Mouse (Mus musculus) MEL (cell line): ENCODE results near the gene Unc5b. TPM values are rescaled to one million over a fixed set of nuclear protein-coding genes. Genes with fewer than 3 reads are reported as not detected.

ENCODE experiments used
- DNase-seq: peaks from one replicate; pipeline ENCODE4 v3.0.0; 2011; ENCODE audit warnings: low read depth, low spot score
- H3K27ac ChIP-seq: 2 replicates; pipeline ENCODE4 v1.5.1; 2012; ENCODE audit warnings: low read depth, mild to moderate bottlenecking, control low read depth, low read length, moderate library complexity; ENCODE audit not compliant: control insufficient read depth
- H3K27me3 ChIP-seq, 2 experiments: fragments of 150-350 bp in 1 of 2; sonication (generic) in 1 of 2; 2 replicates each; pipeline ENCODE4 v1.6.1; 2012; ENCODE audit warnings: low read length in 2 of 2, mild to moderate bottlenecking in 2 of 2, improper control_type of control experiment in 1 of 2, moderate library complexity in 1 of 2; ENCODE audit not compliant: insufficient read depth in 2 of 2, control insufficient read depth in 1 of 2
- H3K36me3 ChIP-seq, 2 experiments: 2 replicates each; pipeline ENCODE4 v1.6.1; 2012 to 2014; ENCODE audit warnings: low read length in 2 of 2, improper control_type of control experiment in 1 of 2, inconsistent platforms in 1 of 2, mild to moderate bottlenecking in 1 of 2; ENCODE audit not compliant: insufficient read depth in 2 of 2, control insufficient read depth in 1 of 2
- H3K4me1 ChIP-seq, 2 experiments: fragments of 150-350 bp in 1 of 2; sonication (generic) in 1 of 2; 2 replicates each; pipeline ENCODE4 v1.6.1; 2012; ENCODE audit warnings: low read length in 2 of 2, improper control_type of control experiment in 1 of 2, mild to moderate bottlenecking in 1 of 2; ENCODE audit not compliant: insufficient read depth in 2 of 2, control insufficient read depth in 1 of 2
- H3K4me3 ChIP-seq, 2 experiments: fragments of 150-350 bp in 1 of 2; sonication (generic) in 1 of 2; 2 replicates each; pipeline ENCODE4 v1.5.1; 2012; ENCODE audit warnings: low read depth in 2 of 2, low read length in 2 of 2, mild to moderate bottlenecking in 2 of 2, moderate library complexity in 2 of 2, control low read depth in 1 of 2, improper control_type of control experiment in 1 of 2; ENCODE audit not compliant: control insufficient read depth in 1 of 2, insufficient read depth in 1 of 2
- H3K79me2 ChIP-seq: 2 replicates; pipeline ENCODE4 v1.6.1; 2012; ENCODE audit warnings: mild to moderate bottlenecking, low read length, moderate library complexity; ENCODE audit not compliant: control insufficient read depth, poor library complexity, insufficient read depth
- H3K9ac ChIP-seq: 2 replicates; pipeline ENCODE4 v1.6.1; 2012; ENCODE audit warnings: low read depth, mild to moderate bottlenecking, control low read depth, low read length, moderate library complexity; ENCODE audit not compliant: control insufficient read depth, poor library complexity, severe bottlenecking
- H3K9me3 ChIP-seq: fragments of 150-350 bp; sonication (generic); replicated peaks from 2 replicates; pipeline ENCODE4 v1.6.1; 2012; ENCODE audit warnings: mild to moderate bottlenecking, low read length, improper control_type of control experiment, moderate library complexity; ENCODE audit not compliant: insufficient read depth
- BHLHE40 ChIP-seq: IDR thresholded peaks from 2 replicates; pipeline ENCODE4 v1.6.1; 2012; ENCODE audit warnings: low read depth, mild to moderate bottlenecking, inconsistent platforms, low read length, improper control_type of control experiment, borderline replicate concordance
- CHD1 ChIP-seq: IDR thresholded peaks from 2 replicates; pipeline ENCODE4 v1.6.1; 2012; ENCODE audit warnings: low read depth, mild to moderate bottlenecking, inconsistent platforms, low read length, improper control_type of control experiment
- CHD2 ChIP-seq: IDR thresholded peaks from 2 replicates; pipeline ENCODE4 v1.6.1; 2011; ENCODE audit warnings: low read length, improper control_type of control experiment
- CTCF ChIP-seq, 3 experiments: IDR thresholded peaks in 2 of 3; conservative IDR thresholded peaks in 1 of 3; 2 replicates each; pipeline ENCODE4 v1.5.1; 2011 to 2012; ENCODE audit warnings: low read length in 3 of 3, low read depth in 2 of 3, mild to moderate bottlenecking in 2 of 3, improper control_type of control experiment in 1 of 3, inconsistent platforms in 1 of 3, mixed read lengths in 1 of 3, moderate library complexity in 1 of 3; ENCODE audit not compliant: control insufficient read depth in 1 of 3, insufficient read depth in 1 of 3, poor library complexity in 1 of 3, severe bottlenecking in 1 of 3
- ELF1 ChIP-seq: IDR thresholded peaks from 2 replicates; pipeline ENCODE4 v1.6.1; 2014; ENCODE audit warnings: low read depth, mild to moderate bottlenecking, inconsistent platforms, low read length, improper control_type of control experiment, moderate library complexity
- EP300 ChIP-seq, 2 experiments: IDR thresholded peaks; 2 replicates each; pipeline ENCODE4 v1.6.1; 2011; ENCODE audit warnings: improper control_type of control experiment in 2 of 2, low read length in 2 of 2, low read depth in 1 of 2, mild to moderate bottlenecking in 1 of 2
- ETS1 ChIP-seq: IDR thresholded peaks from 2 replicates; pipeline ENCODE4 v1.6.1; 2012; ENCODE audit warnings: low read depth, mild to moderate bottlenecking, inconsistent platforms, low read length, improper control_type of control experiment, moderate library complexity
- GATA1 ChIP-seq: IDR thresholded peaks from 2 replicates; pipeline ENCODE4 v1.6.1; 2011; ENCODE audit warnings: low read depth, low read length, improper control_type of control experiment
- KAT2A ChIP-seq: conservative IDR thresholded peaks from 2 replicates; pipeline ENCODE4 v1.6.1; 2012; ENCODE audit warnings: low read depth, low read length, improper control_type of control experiment, inconsistent platforms
- MAX ChIP-seq: IDR thresholded peaks from 2 replicates; pipeline ENCODE4 v1.6.1; 2011; ENCODE audit warnings: low read length, improper control_type of control experiment
- MEF2A ChIP-seq: IDR thresholded peaks from 2 replicates; pipeline ENCODE4 v1.6.1; 2014; ENCODE audit warnings: low read depth, mild to moderate bottlenecking, inconsistent platforms, low read length, improper control_type of control experiment; ENCODE audit not compliant: poor library complexity, insufficient replicate concordance, severe bottlenecking; ENCODE audit errors: extremely low read depth
- MXI1 ChIP-seq: IDR thresholded peaks from 2 replicates; pipeline ENCODE4 v1.6.1; 2011; ENCODE audit warnings: mild to moderate bottlenecking, low read depth, low read length, improper control_type of control experiment
- MYB ChIP-seq: IDR thresholded peaks from 2 replicates; pipeline ENCODE4 v1.6.1; 2011; ENCODE audit warnings: mild to moderate bottlenecking, low read depth, low read length, improper control_type of control experiment
- MYC ChIP-seq: IDR thresholded peaks from 2 replicates; pipeline ENCODE4 v1.6.1; 2011; ENCODE audit warnings: low read depth, mild to moderate bottlenecking, low read length, improper control_type of control experiment, moderate library complexity
- POLR2AphosphoS5 ChIP-seq: IDR thresholded peaks from 2 replicates; pipeline ENCODE4 v1.6.1; 2012; ENCODE audit warnings: low read depth, borderline replicate concordance, mild to moderate bottlenecking, inconsistent platforms, low read length, moderate library complexity, mixed read lengths
- RCOR1 ChIP-seq: IDR thresholded peaks from 2 replicates; pipeline ENCODE4 v1.6.1; 2012; ENCODE audit warnings: low read depth, mild to moderate bottlenecking, inconsistent platforms, low read length, improper control_type of control experiment
- SIN3A ChIP-seq: IDR thresholded peaks from 2 replicates; pipeline ENCODE4 v1.6.1; 2012; ENCODE audit warnings: low read length, improper control_type of control experiment, inconsistent platforms
- SMC3 ChIP-seq: IDR thresholded peaks from 2 replicates; pipeline ENCODE4 v1.6.1; 2011; ENCODE audit warnings: low read depth, low read length, improper control_type of control experiment
- USF2 ChIP-seq, 2 experiments: IDR thresholded peaks; 2 replicates each; pipeline ENCODE4 v1.6.1; 2011 to 2012; ENCODE audit warnings: improper control_type of control experiment in 2 of 2, low read length in 2 of 2, borderline replicate concordance in 1 of 2, inconsistent platforms in 1 of 2, low read depth in 1 of 2, mild to moderate bottlenecking in 1 of 2; ENCODE audit not compliant: insufficient read depth in 1 of 2
- ZMIZ1 ChIP-seq: IDR thresholded peaks from 2 replicates; pipeline ENCODE4 v1.6.1; 2012; ENCODE audit warnings: low read depth, mild to moderate bottlenecking, inconsistent platforms, low read length, improper control_type of control experiment, moderate library complexity
- ZNF384 ChIP-seq: IDR thresholded peaks from 2 replicates; pipeline ENCODE4 v1.6.1; 2012; ENCODE audit warnings: low read depth, mild to moderate bottlenecking, inconsistent platforms, low read length, improper control_type of control experiment
- polyA plus RNA-seq, 2 experiments: library from polyadenylated mRNA; stranded (reverse) in 1 of 2; unstranded in 1 of 2; fragments of >175 nt in 1 of 2; fragments of >200 nt in 1 of 2; gene quantifications; 2 replicates each; pipeline versions ENCODE4 v1.2.1 to v1.2.4; 2012; ENCODE audit warnings: low replicate concordance in 2 of 2, low read depth in 1 of 2; ENCODE audit not compliant: insufficient read length in 2 of 2, insufficient read depth in 1 of 2, missing spikeins in 1 of 2
- total RNA-seq: library from RNA; depleted of rRNA; stranded (reverse); fragments of 300-350 nt; gene quantifications from 2 replicates; pipeline ENCODE4 v1.2.3, GENCODE M21; 2012

Gene Unc5b
- total and polyA plus RNA-seq, 3 experiments, result not detected

DNA sequence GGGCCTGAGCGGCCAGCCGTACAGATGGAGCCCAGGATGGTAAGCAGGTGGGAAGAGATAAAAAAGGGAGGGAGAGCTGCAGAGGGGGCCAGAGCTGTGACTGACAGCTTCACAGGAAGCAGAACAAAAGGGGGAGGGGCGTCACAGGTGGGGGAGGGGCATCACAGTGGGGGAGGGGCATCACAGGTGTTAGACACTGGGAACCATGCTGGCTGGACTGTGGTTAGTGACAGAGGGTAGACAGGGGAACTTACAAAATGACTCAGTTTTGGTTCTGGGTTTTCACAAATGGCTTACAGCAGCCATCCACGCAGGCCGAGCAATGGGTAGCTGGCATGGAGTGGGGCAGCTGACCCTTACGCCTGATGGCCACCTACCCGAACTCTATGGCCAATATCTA, 89.9 kb downstream of the Unc5b start:
- TF ChIP-seq MYC, result no peak
- no peak for TF ChIP-seq CHD1
- no peak for TF ChIP-seq ZNF384
- TF ChIP-seq MAX, result no peak
- TF ChIP-seq ZMIZ1, result no peak
- no peak for TF ChIP-seq CTCF (IDR thresholded peaks at IDR 0.05 in 2 of 3, conservative IDR thresholded peaks at IDR 0.05 in 1 of 3; ENCODE audit: control insufficient read depth in 1 of 3, insufficient read depth in 1 of 3, low read depth in 2 of 3, low read length in 3 of 3, poor library complexity in 1 of 3, severe bottlenecking in 1 of 3)
- no peak for TF ChIP-seq RCOR1
- no peak for TF ChIP-seq ETS1
- no peak for TF ChIP-seq SIN3A
- no peak for TF ChIP-seq USF2 (IDR thresholded peaks at IDR 0.05; ENCODE audit: borderline replicate concordance in 1 of 2, insufficient read depth in 1 of 2, low read depth in 1 of 2, low read length in 2 of 2)
- no peak for TF ChIP-seq BHLHE40
- TF ChIP-seq, all 39 proteins: peak for 0
- H3K36me3 ChIP-seq, result no peaks in the 10 kb centered on the region
- no peak overlapping the region for H3K4me3 ChIP-seq
- no peak overlapping the region for H3K27ac ChIP-seq
- H3K79me2 ChIP-seq, result no peaks in the 10 kb centered on the region
- H3K9me3 ChIP-seq, result no peaks in the 10 kb centered on the region
- H3K9ac ChIP-seq, result no peak overlapping the region
- H3K27me3 ChIP-seq, result no peaks in the 10 kb centered on the region
- no peak for DNase-seq
- H3K4me1 ChIP-seq, result no peaks in the 10 kb centered on the region

DNA sequence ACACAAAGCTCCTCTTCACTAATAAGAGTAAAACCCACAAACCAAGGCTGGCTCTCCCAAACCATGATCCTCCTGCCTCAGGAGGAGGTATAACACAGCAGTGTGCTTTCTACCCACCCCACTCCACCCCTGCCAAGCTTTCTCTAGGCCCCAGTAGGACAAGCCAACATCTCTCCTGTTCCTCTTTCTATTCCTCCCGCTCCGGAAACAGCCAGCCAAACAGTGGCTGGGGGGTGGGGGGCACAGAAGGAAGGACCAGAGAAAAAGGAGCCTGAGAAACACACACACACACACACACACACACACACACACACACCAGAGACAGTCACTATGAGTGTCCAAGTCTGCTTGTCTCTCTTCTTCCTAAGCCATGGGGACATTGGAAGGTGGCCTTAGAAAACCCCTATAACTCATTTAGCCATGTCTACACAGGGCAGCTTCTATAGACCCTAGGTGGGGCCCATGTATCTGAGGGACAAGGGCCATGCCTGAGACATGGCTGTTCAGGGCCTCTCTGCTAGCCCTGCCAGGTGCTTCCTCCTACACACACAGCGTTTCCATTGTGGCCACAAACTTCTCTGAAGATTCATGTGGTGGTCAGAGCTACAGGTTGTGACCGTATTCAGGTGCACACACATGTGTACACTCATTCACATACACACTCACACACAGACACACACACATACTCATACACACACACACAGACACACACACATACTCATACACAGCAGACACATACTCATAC, 91.6 kb downstream of the Unc5b start:
- H3K9me3 ChIP-seq, result no peaks in the 10 kb centered on the region
- no peaks in the 10 kb centered on the region for H3K79me2 ChIP-seq
- H3K9ac ChIP-seq, result no peak overlapping the region
- H3K36me3 ChIP-seq, result no peaks in the 10 kb centered on the region
- H3K4me1 ChIP-seq, result no peaks in the 10 kb centered on the region
- TF ChIP-seq GATA1, result no peak
- TF ChIP-seq CHD2, result no peak
- TF ChIP-seq MYB, result no peak
- TF ChIP-seq POLR2AphosphoS5, result no peak
- no peak for TF ChIP-seq KAT2A
- TF ChIP-seq RCOR1, result no peak
- TF ChIP-seq ZMIZ1, result no peak
- no peak for TF ChIP-seq EP300 (IDR thresholded peaks at IDR 0.05; ENCODE audit: low read depth in 1 of 2, low read length in 2 of 2)
- TF ChIP-seq SIN3A, result no peak
- TF ChIP-seq ELF1, result no peak
- TF ChIP-seq MXI1, result no peak
- TF ChIP-seq MYC, result no peak
- no peak for TF ChIP-seq SMC3
- TF ChIP-seq ETS1, result no peak
- no peak for TF ChIP-seq CHD1
- TF ChIP-seq CTCF (IDR thresholded peaks at IDR 0.05 in 2 of 3, conservative IDR thresholded peaks at IDR 0.05 in 1 of 3; ENCODE audit: control insufficient read depth in 1 of 3, insufficient read depth in 1 of 3, low read depth in 2 of 3, low read length in 3 of 3, poor library complexity in 1 of 3, severe bottlenecking in 1 of 3), result no peak
- TF ChIP-seq MEF2A, result no peak
- TF ChIP-seq ZNF384, result no peak
- DNase-seq, result no peak
- no peak overlapping the region for H3K4me3 ChIP-seq
- H3K27ac ChIP-seq, result no peak overlapping the region
- no peaks in the 10 kb centered on the region for H3K27me3 ChIP-seq
